Mouse (Mus musculus): Measurements from ENCODE around the gene Heca. TPM values are rescaled to one million over a fixed set of nuclear protein-coding genes. Genes with fewer than 3 reads are reported as not detected.
A peak's percentile ranks its signal among the peaks of the same experiment; 100 is the strongest.
"Not testable (repeated sequence)": the region's sequence is repeated elsewhere in the genome, so short reads cannot be mapped to it uniquely, and the experiment has no call there.

The Heca gene
- total RNA-seq, 4 experiments from 2014 or later, result 17.4 to 22.7 (median 20.4) TPM

DNA sequence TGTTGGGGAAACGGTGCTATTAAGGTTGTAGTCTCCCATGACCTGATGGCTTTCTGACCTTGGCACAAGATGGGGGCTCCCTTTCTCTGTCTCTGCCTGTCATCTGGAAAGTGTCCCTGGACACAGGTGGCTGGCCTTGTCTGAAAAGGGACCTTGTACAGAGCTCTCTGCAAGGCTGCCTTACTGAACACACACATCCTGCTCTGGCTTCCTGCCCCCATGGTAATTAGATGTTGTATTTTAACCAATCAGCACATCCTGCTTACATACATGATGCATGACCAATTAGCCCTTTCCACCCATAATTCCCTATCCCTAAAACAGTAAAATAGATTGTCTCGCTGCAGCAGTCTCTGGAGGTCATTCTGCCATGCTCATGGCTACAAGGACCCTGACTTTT is 67.1 kb downstream of the Heca start:
- no peak for DNase-seq (ENCODE audit: low spot score in 2 of 2)

GRCm38 (mm10) chr10:17880038-17880437 is 67.8 kb downstream of the Heca start:
- DNase-seq (ENCODE audit: low spot score in 2 of 2), result no peak

DNA sequence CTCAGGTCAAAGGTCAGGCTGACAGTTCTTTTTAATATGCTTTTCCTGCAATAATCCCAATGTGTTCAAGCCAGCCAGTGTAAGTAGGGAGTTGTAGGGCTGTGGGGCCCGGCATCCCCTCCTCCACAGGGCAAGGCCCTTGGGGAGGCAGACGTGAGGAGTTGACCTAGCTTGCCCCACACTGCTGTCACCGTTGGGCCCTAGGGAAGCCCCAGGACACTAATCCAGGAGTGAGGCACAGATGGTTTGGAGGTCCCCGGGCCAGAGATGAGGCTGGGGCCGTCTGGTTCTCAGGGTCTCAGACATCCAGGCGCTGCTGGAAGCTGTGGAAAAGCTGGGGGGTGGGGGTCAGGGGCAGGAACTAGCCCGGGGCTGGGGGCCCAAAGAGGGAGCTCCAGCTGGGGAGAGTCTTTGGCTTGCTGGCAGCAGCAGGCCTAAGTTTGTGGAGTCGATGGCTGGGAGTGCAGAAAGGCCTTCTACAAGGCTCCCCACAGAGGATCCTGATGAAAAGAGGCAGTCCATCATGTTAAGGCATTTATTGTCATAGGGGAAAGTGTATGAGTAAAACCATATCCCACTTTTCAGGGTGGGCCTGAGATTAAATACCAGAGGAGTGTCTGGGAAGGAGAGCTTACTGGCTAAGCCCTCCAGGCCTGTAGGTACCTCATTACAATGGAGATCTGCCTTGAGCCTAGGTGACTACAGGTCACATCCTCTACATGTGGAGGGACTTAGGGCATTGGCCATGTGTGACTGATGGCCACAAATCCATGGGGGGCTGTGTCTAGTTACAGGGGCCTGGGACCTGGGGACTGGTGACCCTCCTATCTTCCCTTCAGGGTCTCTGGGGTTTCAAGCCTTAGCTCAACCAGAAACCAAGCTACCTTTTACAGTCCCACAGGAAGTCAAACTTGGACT is 69.6 kb downstream of the Heca start:
- DNase-seq (ENCODE audit: low spot score in 2 of 2), result no peak

DNA sequence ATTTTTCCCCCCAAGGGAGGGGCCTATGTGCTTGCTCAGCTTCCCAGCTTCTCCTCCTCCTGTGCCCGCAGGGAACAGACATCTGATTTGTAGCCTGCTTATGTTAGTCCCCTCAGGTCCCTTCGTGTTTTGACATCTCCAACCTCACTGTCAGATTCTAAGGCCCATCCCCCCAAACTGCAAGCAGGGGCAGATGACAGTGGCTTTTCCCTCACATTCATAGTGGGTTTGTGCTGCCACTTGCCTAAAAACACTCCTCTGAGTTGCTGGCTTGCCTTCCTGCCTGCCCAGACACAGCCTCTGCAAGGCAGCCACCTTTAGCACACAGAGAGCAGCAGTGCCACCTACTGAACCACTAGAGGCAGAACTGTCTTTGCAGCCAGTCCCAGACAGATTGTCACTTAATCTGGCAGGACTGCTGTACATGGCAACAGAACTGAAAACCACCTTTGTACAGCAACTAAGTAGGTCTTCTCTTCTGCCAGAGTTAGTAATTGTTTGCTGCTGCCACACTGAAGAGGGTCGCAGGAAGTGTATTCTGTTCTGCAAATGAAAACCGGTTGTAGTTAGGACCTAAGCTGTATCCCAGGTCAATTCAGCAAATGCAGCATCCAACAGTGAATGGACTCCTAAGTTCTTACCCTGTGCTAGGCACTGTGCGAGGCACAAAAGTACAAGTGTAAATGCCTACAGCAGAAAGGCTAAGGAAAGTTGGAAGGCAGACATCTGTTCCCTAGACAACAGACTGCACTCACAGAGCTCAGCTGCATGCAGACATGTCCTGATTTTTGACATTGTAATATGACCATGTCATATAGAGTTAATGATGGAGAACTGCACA is 77.8 kb downstream of the Heca start:
- peak; percentile 24 to 38 for DNase-seq (ENCODE audit: low spot score in 2 of 2)

GRCm38 (mm10) chr10:17860701-17861480 is 87.0 kb downstream of the Heca start:
- DNase-seq (ENCODE audit: low spot score in 2 of 2), result no peak

DNA sequence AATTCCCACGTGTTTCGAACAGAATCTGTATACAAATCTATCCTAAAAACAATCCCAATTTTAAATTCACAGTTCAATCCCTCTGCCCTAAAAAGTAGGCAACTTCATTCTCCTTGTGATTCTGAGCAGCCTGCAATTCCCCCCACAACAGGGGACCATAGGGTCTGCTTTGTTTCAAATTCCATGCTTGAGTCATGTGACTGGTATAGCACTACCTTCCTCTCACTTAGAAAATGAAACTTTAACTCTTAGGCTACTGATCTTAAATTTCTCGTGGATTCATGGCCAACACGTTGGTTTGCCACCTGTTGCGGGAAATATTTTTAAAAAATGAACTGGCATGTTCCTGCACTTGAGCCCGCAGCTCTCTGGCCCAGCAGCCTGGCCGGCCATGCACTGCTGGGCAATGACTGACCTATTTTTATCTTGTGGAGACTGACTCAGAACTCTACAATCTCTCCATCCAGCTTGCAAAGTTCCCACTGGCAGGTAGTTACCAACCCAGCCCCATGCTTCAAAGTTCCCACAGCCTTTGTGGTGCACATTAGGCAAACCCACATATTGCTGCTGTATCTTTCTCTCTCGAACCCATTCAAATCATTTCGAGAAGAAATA is 90.1 kb downstream of the Heca start:
- no peak for DNase-seq (ENCODE audit: low spot score in 2 of 2)

- DNase-seq (ENCODE audit: low spot score in 2 of 2), result no peak
Observed at GRCm38 (mm10) chr10:17844781-17845537, 102.9 kb downstream of the Heca start.

GRCm38 (mm10) chr10:17842030-17842429 is 105.8 kb downstream of the Heca start:
- DNase-seq (ENCODE audit: low spot score in 2 of 2), result no peak

DNA sequence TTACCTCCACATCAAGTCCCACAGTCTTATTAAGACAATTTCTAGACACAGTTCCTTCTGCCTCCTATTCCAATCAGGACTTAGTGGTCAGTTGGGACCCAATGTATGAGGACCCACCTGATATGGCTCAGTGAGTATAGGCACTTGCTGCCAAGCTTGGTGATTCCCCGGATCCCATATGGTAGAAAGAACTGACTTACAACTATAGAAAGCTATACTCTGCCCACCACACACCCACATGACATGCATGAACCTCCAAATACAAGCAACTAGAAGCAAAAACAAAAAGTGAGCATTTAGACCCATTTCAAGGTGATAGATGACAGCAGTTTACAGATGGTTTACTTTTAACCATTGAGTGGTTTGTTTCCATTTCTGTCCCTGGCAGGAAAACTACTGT is 111.6 kb downstream of the Heca start:
- no peak for DNase-seq (ENCODE audit: low spot score in 2 of 2)

- no peak for DNase-seq (ENCODE audit: low spot score in 2 of 2)
Observed at GRCm38 (mm10) chr10:17835031-17835430, 112.8 kb downstream of the Heca start.

DNA sequence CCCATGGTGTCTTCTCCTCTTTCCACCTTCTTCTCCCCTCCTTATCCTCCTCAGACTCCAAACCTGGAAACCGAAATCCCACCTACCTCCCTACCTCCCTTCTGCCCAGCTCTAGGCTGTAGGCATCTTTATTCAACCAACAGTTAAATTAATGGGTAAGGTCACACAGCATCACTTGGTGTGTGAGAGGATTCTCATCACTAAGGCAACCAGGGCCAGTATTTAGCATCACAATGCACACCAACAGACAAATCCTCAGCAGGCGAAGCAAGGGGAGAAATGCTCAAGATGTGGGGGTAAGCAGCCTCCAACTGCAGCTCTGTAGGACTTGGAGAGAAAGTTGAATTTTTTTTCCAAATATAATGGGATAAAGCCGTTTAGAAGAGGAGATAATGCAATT is 116.8 kb downstream of the Heca start:
- no peak for DNase-seq (ENCODE audit: low spot score in 2 of 2)

GRCm38 (mm10) chr10:17829205-17829604 is 118.7 kb downstream of the Heca start:
- no peak for DNase-seq (ENCODE audit: low spot score in 2 of 2)

DNA sequence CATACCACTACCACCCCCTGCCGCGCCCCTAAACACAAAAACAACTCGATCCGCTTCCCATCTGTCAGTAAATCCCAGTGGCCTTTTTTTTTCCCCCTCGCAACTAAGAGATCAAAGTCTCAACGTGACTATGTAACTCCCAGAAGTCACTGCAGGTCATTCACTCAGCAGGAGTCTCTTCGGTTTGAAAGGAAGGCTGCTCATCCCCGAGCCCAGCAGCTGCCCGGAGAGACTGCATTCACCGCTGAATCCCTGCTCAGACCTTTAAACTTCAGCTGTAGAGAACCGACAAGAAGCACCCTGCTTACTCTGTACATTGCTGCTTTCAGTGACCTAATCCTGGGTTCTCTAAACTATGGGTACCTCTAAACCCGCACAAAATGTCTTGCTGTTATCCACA is 120.5 kb downstream of the Heca start:
- no peak for DNase-seq (ENCODE audit: low spot score in 2 of 2)

GRCm38 (mm10) chr10:17820422-17820821 is 127.4 kb downstream of the Heca start:
- DNase-seq (ENCODE audit: low spot score in 2 of 2), result not testable (repeated sequence)

Other genes starting within 250 kb of the Heca start
- 10 to 100 TPM; 30.2 to 66.6 (median 41.0) TPM for gene Cited2, start 224.8 kb downstream of the Heca start, total RNA-seq (2022)
- gene Txlnb, start 151.8 kb downstream of the Heca start, total RNA-seq (2022), result 100 to 1,000 TPM; 374 to 407 (median 392) TPM
- gene Abracl, start 75.2 kb upstream of the Heca start, total RNA-seq (2022), result 1 to 10 TPM in 3 of 4 experiments, under 1 TPM in 1; 0.58 to 3.8 (median 1.5) TPM
- 10 to 100 TPM; 27.7 to 33.2 (median 30.2) TPM for gene Reps1, start 107.8 kb upstream of the Heca start, total RNA-seq (2022)